Mouse (Mus musculus): ENCODE results near the gene Tle6. TPM values are rescaled to one million over a fixed set of nuclear protein-coding genes. Genes with fewer than 3 reads are reported as not detected.
"Not testable (repeated sequence)": the region's sequence is repeated elsewhere in the genome, so short reads cannot be mapped to it uniquely, and the experiment has no call there.

Tle6 gene
- 2.8 and 3.1 TPM in 2 replicates for polyA plus RNA-seq (2016; fragmentation: Nextera tagmentation; extraction: Ambion mirVana)

- Histone ChIP-seq H3K9me3 (no peaks in the 10 kb centered on the region), H3K36me3 (replicated peaks) (no peaks in the 10 kb centered on the region), H3K27ac (peak within 1 kb of the TSS; percentile 56), H3K4me1 (peaks cover 84% of the 10 kb centered on the region), H3K4me3 (peak within 1 kb of the TSS; percentile 44), H3K27me3 (ENCODE audit: poor library complexity, severe bottlenecking) (peaks cover 78% of the 10 kb centered on the region)
- under 1% methylated on average over 28 of the region's 28 CpGs for WGBS
- DNase-seq (ENCODE audit: extremely low spot score, low spot score), result peak; percentile 98
These were observed at the start of gene Tle6 for GRCm38 (mm10) chr10:81600738-81601203. Gene Tle6, minus strand, starts transcription at chr10:81601073.

- Histone ChIP-seq H3K4me3 (peak within 1 kb of the TSS; percentile 63), H3K9me3 (peaks cover 40% of the 10 kb centered on the region), H3K36me3 (replicated peaks) (peaks cover 40% of the 10 kb centered on the region), H3K27ac (peak within 1 kb of the TSS; percentile 88), H3K4me1 (peaks cover 17% of the 10 kb centered on the region)
- DNase-seq (ENCODE audit: extremely low spot score, low spot score), result peak; percentile 89
- not testable (repeated sequence) for H3K27me3 ChIP-seq (ENCODE audit: poor library complexity, severe bottlenecking)
- 5% methylated on average over 34 of the region's 52 CpGs for WGBS
These were observed 48.2 kb upstream of the Tle6 start, which contains the start of gene Gm10778 for GRCm38 (mm10) chr10:81648803-81649775. Gene Gm10778, plus strand, starts transcription at chr10:81649059.

GRCm38 (mm10) chr10:81646015-81646555, 45.2 kb upstream of the Tle6 start:
- H3K27me3 ChIP-seq (ENCODE audit: poor library complexity, severe bottlenecking), result 0 out of 2 replicates have a peak, but pooled peaks cover 8% of the 10 kb centered on the region
- no peak overlapping the region for H3K4me3 ChIP-seq
- 87% methylated on average over 7 of the region's 7 CpGs for WGBS
- peaks cover 10% of the 10 kb centered on the region for H3K36me3 ChIP-seq (replicated peaks)
- H3K27ac ChIP-seq, result no peak overlapping the region
- peaks cover 43% of the 10 kb centered on the region for H3K4me1 ChIP-seq
- no peak for DNase-seq (ENCODE audit: extremely low spot score, low spot score)
- H3K9me3 ChIP-seq, result peaks cover 10% of the 10 kb centered on the region

- no peak overlapping the region for H3K27ac ChIP-seq
- H3K4me3 ChIP-seq, result no peak overlapping the region
- peaks cover 46% of the 10 kb centered on the region for H3K4me1 ChIP-seq
- 0 out of 2 replicates have a peak, but pooled peaks cover 8% of the 10 kb centered on the region for H3K27me3 ChIP-seq (ENCODE audit: poor library complexity, severe bottlenecking)
- peaks cover 3% of the 10 kb centered on the region for H3K36me3 ChIP-seq (replicated peaks)
- DNase-seq (ENCODE audit: extremely low spot score, low spot score), result no peak
- 91% methylated on average over 4 of the region's 4 CpGs for WGBS
- H3K9me3 ChIP-seq, result 0 out of 2 replicates have a peak, but pooled peaks cover 3% of the 10 kb centered on the region
These were observed 44.5 kb upstream of the Tle6 start for GRCm38 (mm10) chr10:81645391-81645790.

- WGBS, result 90% methylated on average over 18 of the region's 18 CpGs
- Histone ChIP-seq H3K27me3 (ENCODE audit: poor library complexity, severe bottlenecking) (0 out of 2 replicates have a peak, but pooled peaks cover 8% of the 10 kb centered on the region), H3K36me3 (replicated peaks) (no peaks in the 10 kb centered on the region), H3K4me1 (peaks cover 41% of the 10 kb centered on the region), H3K27ac (no peak overlapping the region), H3K9me3 (no peaks in the 10 kb centered on the region), H3K4me3 (no peak overlapping the region)
- DNase-seq (ENCODE audit: extremely low spot score, low spot score), result no peak
These were observed 43.8 kb upstream of the Tle6 start for GRCm38 (mm10) chr10:81644716-81645115.

GRCm38 (mm10) chr10:81644162-81644561, 43.3 kb upstream of the Tle6 start:
- H3K9me3 ChIP-seq, result no peaks in the 10 kb centered on the region
- no peaks in the 10 kb centered on the region for H3K36me3 ChIP-seq (replicated peaks)
- peak overlapping the region; percentile 64 for H3K4me3 ChIP-seq
- 0 out of 2 replicates have a peak, but pooled peaks cover 8% of the 10 kb centered on the region for H3K27me3 ChIP-seq (ENCODE audit: poor library complexity, severe bottlenecking)
- DNase-seq (ENCODE audit: extremely low spot score, low spot score), result no peak
- peaks cover 41% of the 10 kb centered on the region for H3K4me1 ChIP-seq
- WGBS, result 66% methylated on average over 2 of the region's 2 CpGs
- peak overlapping the region; percentile 95 for H3K27ac ChIP-seq

- peak; percentile 93 for DNase-seq (ENCODE audit: extremely low spot score, low spot score)
- H3K27me3 ChIP-seq (ENCODE audit: poor library complexity, severe bottlenecking), result 0 out of 2 replicates have a peak, but pooled peaks cover 8% of the 10 kb centered on the region
- WGBS, result under 1% methylated on average over 75 of the region's 75 CpGs
- H3K36me3 ChIP-seq (replicated peaks), result no peaks in the 10 kb centered on the region
- no peaks in the 10 kb centered on the region for H3K9me3 ChIP-seq
- H3K4me3 ChIP-seq, result peak overlapping the region; percentile 64
- peak overlapping the region; percentile 95 for H3K27ac ChIP-seq
- peaks cover 39% of the 10 kb centered on the region for H3K4me1 ChIP-seq
These were observed 42.7 kb upstream of the Tle6 start for GRCm38 (mm10) chr10:81643449-81644055.

- 24% methylated on average over 24 of the region's 24 CpGs for WGBS
- Histone ChIP-seq H3K36me3 (replicated peaks) (no peaks in the 10 kb centered on the region), H3K4me1 (peaks cover 38% of the 10 kb centered on the region), H3K27me3 (ENCODE audit: poor library complexity, severe bottlenecking) (0 out of 2 replicates have a peak, but pooled peaks cover 8% of the 10 kb centered on the region), H3K4me3 (peak overlapping the region; percentile 64), H3K9me3 (no peaks in the 10 kb centered on the region), H3K27ac (peak overlapping the region; percentile 95)
- no peak for DNase-seq (ENCODE audit: extremely low spot score, low spot score)
These were observed 42.0 kb upstream of the Tle6 start for GRCm38 (mm10) chr10:81642648-81643448.

GRCm38 (mm10) chr10:81641978-81642647, 41.2 kb upstream of the Tle6 start:
- no peak overlapping the region; the same call in 1 of the 2 replicates for H3K27ac ChIP-seq
- WGBS, result 85% methylated on average over 8 of the region's 8 CpGs

GRCm38 (mm10) chr10:81641566-81641965, 40.7 kb upstream of the Tle6 start:
- Histone ChIP-seq H3K27ac (no peak overlapping the region), H3K36me3 (replicated peaks) (no peaks in the 10 kb centered on the region), H3K9me3 (no peaks in the 10 kb centered on the region), H3K4me1 (peaks cover 38% of the 10 kb centered on the region), H3K27me3 (ENCODE audit: poor library complexity, severe bottlenecking) (0 out of 2 replicates have a peak, but pooled peaks cover 10% of the 10 kb centered on the region), H3K4me3 (no peak overlapping the region)
- no peak for DNase-seq (ENCODE audit: extremely low spot score, low spot score)
- WGBS, result 93% methylated on average over 2 of the region's 2 CpGs

More at GRCm38 (mm10) chr10:81641978-81642647, 41.2 kb upstream of the Tle6 start:
- Histone ChIP-seq H3K4me3 (peak overlapping the region; percentile 64), H3K27me3 (ENCODE audit: poor library complexity, severe bottlenecking) (0 out of 2 replicates have a peak, but pooled peaks cover 8% of the 10 kb centered on the region), H3K9me3 (no peaks in the 10 kb centered on the region), H3K36me3 (replicated peaks) (no peaks in the 10 kb centered on the region), H3K4me1 (peaks cover 38% of the 10 kb centered on the region)
- no peak for DNase-seq (ENCODE audit: extremely low spot score, low spot score)

GRCm38 (mm10) chr10:81640825-81641224, 40.0 kb upstream of the Tle6 start:
- DNase-seq (ENCODE audit: extremely low spot score, low spot score); H3K27me3 ChIP-seq (ENCODE audit: poor library complexity, severe bottlenecking); H3K9me3 ChIP-seq; H3K27ac ChIP-seq; H3K4me3 ChIP-seq; H3K36me3 ChIP-seq (replicated peaks): not testable (repeated sequence)
- peaks cover 42% of the 10 kb centered on the region for H3K4me1 ChIP-seq
- WGBS, result 58% methylated on average over 4 of the region's 4 CpGs
